Mouse (Mus musculus) layer of hippocampus, adult 11-12 months (tissue): ENCODE data around the gene Hist1h3a.
A peak's percentile ranks its signal among the peaks of the same experiment; 100 is the strongest.
"Not testable (repeated sequence)": the region's sequence is repeated elsewhere in the genome, so short reads cannot be mapped to it uniquely, and the experiment has no call there.

Experiments used
- DNase-seq: peaks from one replicate; pipeline ENCODE4 v3.0.0; 2022; ENCODE audit warnings: low spot score

Gene Hist1h3a

GRCm38 (mm10) chr13:23757921-23758320, 4.3 kb downstream of the Hist1h3a start:
- DNase-seq, result no peak

- DNase-seq, result no peak
These were observed 4.9 kb downstream of the Hist1h3a start for GRCm38 (mm10) chr13:23757211-23757773.

- DNase-seq, result peak; percentile 92
These were observed 5.4 kb downstream of the Hist1h3a start, which contains the start of gene Hist1h4b for GRCm38 (mm10) chr13:23756790-23757189. Gene Hist1h4b, plus strand, starts transcription at chr13:23757013.

DNA sequence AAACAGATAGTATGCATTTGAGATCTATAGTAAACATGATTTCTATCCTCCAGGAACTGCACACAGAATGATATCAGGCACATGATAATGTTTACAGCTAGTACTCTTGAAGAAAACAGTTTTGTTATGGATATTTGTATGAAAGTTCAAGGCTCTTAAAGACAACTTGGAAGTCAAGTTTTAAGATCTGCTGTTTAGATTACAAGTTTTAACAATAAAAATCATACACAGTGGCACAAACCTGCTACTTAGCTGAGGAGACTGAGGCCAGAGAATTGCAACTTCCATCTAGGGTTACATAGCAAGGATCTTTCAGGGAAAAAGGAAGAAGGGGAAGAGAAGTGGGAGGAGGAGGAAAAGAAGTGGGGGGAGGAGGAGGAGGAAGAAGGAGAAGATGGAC, 7.2 kb downstream of the Hist1h3a start:
- no peak for DNase-seq

GRCm38 (mm10) chr13:23753314-23754078, 8.7 kb downstream of the Hist1h3a start:
- no peak for DNase-seq

DNA sequence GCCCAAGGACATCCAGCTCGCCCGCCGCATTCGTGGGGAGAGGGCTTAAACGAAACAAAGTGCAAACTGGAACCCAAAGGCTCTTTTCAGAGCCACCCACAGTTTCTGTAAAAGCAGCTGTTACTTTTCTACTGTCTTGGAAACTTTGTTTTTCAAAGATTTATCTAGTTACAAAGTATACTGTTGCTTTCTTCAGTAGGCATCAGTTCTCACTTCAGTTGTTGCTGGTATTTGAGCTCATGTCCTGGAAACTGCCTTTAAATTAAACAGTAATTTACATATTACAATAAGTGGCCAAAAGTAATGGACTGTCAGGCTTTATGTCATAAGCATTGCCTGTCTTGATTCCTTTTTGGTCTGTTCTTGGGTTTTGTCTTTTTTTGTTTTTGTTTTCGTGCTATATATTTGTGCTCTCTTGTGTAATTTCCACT, 9.4 kb downstream of the Hist1h3a start:
- DNase-seq, result no peak

DNA sequence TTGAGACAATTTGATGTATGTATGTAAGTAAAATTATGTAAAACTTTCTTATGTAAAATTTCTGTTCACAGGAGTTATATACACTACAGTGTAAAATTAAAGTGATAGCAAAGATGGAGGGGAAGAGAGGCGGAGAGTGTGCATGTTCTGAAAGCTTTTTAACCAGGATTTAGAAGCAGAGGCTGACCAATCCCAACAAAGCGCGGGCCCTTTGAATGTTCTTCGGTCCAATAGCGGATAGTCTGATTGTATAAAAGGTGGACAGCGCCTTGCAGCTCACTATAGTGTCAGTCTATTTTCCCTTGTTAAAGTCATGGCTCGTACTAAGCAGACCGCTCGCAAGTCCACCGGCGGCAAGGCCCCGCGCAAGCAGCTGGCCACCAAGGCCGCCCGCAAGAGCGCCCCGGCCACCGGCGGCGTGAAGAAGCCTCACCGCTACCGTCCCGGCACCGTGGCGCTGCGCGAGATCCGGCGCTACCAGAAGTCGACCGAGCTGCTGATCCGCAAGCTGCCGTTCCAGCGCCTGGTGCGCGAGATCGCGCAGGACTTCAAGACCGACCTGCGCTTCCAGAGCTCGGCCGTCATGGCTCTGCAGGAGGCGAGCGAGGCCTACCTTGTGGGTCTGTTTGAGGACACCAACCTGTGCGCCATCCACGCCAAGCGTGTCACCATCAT, 10.0 kb downstream of the Hist1h3a start, which contains the start of gene Hist1h3b:
Hist1h3b (plus strand) TSS at position 201 of the 675 bp plus-strand sequence.
- peak; percentile 95 for DNase-seq

DNA sequence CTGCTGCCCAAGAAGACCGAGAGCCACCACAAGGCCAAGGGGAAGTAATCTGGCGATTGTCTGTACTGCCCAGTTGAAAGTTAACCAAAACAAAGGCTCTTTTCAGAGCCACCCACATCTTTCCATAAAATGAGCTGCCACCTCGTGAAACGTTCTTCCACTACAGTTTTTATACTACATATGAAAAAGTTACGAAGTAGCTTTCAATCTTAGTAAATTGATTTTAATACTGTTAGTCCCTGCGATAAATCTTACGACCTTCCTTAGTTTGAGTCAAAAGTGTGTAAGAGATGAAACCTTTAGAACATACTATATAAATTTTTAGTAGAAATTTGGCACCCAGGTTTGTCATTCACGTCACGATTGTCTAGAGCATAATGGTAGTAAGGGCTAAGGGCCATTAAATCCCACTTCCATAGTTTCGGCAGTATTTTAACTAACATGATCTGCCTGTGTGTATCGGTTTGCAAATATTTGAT, 10.7 kb downstream of the Hist1h3a start:
- DNase-seq, result no peak

DNA sequence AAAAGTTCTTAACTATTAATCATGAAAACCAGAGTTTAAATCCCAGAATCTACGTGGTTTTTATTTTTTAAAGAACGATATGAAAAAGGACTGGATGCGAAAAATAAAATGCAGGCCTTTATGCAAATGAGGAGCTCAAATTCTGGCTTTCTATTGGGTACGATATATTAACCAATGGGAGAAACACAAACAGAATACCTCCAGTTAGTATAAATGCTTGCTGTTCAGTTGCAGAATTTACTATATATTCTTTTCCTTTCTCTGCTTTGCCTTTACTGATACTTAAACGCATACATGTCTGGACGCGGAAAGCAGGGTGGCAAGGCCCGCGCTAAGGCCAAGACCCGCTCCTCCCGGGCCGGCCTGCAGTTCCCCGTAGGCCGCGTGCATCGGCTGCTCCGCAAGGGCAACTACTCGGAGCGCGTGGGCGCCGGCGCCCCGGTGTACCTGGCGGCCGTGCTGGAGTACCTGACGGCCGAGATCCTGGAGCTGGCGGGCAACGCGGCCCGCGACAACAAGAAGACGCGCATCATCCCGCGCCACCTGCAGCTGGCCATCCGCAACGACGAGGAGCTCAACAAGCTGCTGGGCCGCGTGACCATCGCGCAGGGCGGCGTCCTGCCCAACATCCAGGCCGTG, 11.2 kb downstream of the Hist1h3a start, which contains the start of gene Hist1h2ab:
Hist1h2ab (plus strand) TSS at position 288 of the 639 bp plus-strand sequence.
- not testable (repeated sequence) for DNase-seq

DNA sequence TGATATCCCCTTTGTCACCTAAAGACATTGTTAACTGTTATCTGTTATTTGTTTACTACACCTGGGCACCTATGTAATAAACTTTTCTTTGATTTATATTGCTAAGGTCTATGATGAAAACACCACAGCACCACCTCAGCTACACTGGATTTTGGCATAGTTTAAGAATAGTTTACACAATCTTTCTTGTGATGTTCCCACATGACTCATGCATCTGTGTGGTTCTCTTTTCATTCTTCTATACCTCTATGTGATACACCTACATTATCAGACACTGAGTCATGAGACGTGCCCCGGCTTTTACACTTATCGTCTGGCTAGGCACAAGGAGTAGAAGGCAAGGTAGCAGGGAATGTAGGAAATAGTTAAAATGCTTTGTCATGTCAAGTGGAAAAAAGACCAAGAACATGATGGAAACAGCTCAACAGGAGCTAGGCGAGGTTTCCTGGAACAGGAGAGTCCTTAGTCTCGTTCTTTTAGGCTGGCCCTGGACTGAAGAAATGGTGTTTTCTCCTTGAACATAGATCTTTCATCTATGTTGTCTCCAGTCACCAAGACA, 12.5 kb downstream of the Hist1h3a start:
- no peak for DNase-seq

GRCm38 (mm10) chr13:23747892-23748288, 14.3 kb downstream of the Hist1h3a start:
- DNase-seq, result no peak

- no peak for DNase-seq
These were observed 14.9 kb downstream of the Hist1h3a start for GRCm38 (mm10) chr13:23747081-23747891.

DNA sequence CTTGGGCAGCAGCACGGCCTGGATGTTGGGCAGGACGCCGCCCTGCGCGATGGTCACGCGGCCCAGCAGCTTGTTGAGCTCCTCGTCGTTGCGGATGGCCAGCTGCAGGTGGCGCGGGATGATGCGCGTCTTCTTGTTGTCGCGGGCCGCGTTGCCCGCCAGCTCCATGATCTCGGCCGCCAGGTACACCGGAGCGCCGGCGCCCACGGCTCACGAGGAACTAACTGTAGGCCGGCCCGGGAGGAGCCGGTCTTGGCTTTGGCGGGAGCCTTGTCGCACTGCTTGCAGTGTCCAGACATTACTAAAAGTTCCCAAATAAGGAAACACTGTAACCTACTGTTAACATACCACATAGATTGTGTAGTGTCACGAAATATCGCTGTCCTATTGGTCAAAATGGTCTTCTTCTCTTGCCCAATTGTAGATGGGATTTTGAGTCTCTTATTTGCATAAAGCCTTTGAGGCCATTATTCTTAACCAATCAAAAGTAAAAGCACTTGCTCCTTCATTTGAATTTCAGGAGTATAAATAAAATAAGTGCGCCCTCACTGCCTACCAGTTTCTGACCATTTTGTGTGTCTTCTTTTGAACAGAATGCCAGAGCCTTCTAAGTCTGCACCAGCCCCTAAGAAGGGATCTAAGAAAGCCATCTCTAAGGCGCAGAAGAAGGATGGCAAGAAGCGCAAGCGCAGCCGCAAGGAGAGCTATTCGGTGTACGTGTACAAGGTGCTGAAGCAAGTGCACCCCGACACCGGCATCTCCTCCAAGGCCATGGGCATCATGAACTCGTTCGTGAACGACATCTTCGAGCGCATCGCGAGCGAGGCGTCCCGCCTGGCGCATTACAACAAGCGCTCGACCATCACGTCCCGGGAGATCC, 15.7 kb downstream of the Hist1h3a start, which contains the start of gene Hist1h2bb:
Hist1h2bb (plus strand) TSS at position 534 of the 880 bp plus-strand sequence.
- peak; percentile 71 for DNase-seq

GRCm38 (mm10) chr13:23745381-23746161, 16.6 kb downstream of the Hist1h3a start, which contains the start of gene Hist1h3c:
Gene Hist1h3c, minus strand, starts transcription at chr13:23745602.
- peak; percentile 86 for DNase-seq

- no peak for DNase-seq
These were observed 17.5 kb downstream of the Hist1h3a start for GRCm38 (mm10) chr13:23744421-23745380.

DNA sequence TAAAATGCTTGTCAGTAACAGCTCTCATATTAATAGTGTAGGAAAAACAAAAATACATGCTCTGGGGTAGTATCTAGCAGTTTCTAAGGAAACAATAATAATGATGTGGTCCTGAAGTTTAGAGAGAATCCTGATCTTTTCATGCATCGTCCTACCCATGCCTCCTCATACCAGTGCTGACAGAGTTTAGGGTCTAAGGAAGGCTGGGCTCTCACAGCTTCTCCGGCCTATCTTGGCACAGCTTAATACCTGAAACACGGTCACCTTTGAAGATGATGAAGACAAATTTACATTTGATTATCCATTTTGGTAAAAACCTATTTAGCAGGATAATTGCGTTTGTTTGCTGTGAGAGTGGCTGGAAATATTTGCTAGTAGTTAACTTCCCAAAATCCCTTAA, 18.2 kb downstream of the Hist1h3a start:
- no peak for DNase-seq

DNA sequence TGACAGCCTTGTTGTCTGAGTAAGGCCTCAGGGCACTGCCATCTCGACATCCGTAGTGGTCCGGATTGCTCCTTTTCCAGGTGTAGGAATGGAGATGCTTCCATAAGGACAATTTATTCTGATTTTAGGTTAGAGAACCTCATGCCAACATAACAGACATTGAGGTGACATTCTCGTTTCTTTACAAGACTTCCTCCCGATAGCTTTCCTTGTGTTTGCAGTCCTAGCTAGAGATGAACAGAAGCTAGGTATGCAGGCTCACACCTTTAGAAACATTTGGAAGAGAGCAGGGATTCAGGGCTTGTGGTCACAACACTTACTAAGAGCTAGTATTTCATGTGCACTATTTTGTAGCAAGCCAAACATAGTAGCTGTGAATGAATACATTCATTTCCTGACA, 19.0 kb downstream of the Hist1h3a start:
- no peak for DNase-seq

- DNase-seq, result no peak
These were observed 20.2 kb downstream of the Hist1h3a start for GRCm38 (mm10) chr13:23742007-23742406.
